Mouse (Mus musculus): ENCODE measurements at regions not wholly inside any gene's neighbourhood (a gene's known extent, or its start where the extent isn't known, plus 50 kb on each side); places are given as distances from the start of the nearest gene placed in this dataset.

DNA sequence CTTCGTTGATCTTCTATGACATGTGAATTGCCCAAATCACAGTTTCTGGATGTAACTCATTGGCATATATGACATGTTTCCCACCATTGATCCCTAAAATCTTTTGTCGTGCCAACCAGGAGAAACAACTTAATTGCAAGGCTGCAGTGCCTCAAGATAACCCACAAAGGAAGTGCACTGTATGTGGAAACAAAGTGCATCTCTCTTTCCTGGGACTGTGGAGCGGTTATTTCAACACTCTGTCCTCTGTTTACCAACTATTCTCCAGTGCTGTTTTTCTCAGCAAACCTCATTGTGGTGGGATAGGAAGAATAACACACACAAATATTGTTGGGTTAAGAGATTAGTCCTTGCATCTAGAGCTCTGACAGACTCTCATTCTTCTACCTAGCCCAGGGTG is 119.8 kb upstream of the Ankrd55 start:
- DNase-seq (ENCODE audit: low spot score): no peak

DNA sequence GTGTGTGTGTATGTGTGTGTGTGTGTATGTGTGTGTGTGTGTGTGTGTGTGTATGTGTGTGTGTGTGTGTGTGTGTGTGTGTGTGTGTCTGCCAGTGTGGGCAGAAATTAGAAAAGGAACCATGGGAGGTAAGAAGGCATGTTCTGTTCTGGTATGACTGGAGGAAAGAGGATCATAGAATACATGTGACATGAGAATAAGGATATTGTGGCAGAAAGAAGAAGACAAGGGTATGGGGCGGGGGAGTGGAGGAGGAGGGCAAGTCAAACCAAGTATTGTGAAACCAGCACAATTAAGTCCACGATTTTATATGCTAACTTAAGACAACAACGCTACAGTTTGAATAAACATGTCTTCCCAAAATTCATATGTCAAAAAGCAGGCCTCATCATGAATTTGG is 117.4 kb upstream of the Ankrd55 start:
- no peak for DNase-seq (ENCODE audit: low spot score)

DNA sequence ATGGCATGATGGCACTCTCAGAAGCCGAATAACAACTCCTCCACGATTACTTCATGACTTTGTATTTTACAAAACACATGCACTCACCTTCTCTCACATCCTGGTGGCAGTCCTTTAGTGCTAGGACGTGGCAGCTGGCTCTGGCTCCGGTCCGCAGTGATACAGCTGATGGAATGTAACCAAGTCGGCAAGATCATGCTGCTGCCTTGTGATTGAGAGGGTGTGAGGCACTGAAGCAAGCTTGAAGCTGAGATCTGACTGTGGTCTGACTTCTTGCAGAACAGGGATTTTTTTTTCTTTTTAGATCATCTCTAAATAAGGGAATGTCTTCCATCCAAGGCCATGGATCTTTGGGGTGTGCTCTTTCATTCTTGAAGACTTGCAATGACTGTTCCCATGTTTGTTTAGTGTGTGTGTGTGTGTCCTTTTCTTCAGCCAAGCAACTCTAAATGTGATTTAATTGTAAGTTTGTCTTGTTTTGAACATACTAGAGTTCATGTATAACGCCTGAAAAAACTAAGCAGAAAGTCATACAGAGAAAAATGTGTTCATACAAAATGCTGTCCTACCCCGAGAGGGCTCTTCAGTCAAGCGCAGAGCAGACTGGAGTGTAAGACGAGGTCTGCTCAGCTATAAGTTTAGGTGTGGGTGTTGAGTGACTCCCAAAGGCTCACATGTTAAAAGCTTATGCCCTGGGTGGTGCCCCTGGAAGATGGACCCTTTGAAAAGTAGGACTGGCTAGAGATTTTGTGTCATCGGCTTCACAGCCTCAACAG is 116.1 kb upstream of the Ankrd55 start:
- DNase-seq (ENCODE audit: low spot score): no peak

DNA sequence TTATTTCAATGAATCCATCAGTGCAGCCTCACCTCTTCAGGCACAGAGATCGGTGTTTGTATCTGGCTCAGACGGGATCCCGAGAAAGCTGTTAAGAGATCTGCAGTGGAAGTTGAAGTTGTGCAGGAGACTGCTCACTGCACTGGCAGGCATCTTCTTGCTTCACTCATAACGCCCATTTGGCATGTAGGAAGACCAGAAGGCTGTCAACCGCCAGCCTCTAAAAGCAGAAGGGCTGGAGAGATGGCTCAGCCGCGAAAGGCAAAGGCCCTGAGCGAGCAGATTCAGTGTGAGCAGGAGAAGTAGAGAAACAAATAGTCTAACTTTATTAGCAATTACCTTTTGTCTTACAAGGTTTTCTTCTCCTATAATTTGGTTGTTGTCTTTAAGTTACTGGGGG is 114.3 kb upstream of the Ankrd55 start:
- no peak for DNase-seq (ENCODE audit: low spot score)

DNA sequence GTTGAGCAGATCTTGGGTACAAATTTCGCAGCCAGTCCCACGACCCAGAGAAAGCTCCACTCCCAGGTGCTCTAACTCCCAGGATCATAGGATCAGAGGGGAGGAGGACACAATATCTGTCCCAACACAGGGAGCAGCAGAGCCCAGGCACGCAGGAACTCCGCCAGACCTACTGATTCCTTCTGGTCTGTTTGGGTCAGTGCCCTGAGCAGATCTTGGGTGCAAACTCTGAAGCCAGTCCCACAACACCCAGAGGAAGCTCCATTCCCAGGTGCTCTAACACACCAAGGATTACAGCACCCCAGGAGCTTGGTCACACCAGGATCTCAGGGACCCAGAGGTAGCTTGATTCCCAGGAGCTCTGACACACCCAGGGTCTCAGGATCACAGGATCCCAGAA is 110.2 kb upstream of the Ankrd55 start:
- DNase-seq (ENCODE audit: low spot score): no peak

DNA sequence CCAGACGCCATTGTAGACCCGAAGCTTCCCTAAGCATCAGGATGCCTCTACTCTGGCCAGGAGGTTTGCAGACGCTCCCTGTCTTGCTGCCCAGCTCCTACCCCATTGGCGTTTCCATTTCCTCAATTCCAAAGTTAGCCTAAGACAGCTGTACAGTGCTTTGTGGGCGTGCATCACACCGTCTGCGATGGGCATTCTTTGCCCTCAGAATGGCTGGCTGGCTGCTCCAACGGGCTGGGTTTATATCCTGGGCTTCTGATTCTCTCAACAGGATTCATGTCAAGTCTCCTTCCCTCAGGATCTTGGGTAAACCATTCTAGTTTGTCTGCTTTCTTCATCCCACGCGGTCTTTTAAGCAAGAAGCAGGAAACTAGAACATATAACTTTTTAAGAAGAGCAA is 104.3 kb upstream of the Ankrd55 start:
- DNase-seq (ENCODE audit: low spot score): no peak

DNA sequence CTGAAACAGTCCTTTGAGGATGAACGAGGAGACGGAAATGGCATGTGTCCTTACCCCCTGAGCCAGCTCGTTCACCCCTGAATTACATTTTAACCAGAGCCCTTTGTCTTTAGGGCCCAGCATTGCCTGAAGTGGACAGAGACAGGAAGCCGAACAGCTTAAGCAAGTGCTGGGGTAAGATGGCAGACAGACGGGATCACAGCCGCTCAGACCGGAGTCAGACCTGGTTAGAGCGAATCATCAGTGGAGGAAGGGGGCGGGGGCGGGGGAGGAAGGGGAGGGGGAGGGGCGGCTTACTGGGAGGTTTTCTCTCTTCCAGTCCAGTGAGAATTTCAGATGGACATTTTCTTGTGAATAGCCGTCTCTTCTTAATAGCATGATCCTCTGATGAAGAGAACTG is 103.1 kb upstream of the Ankrd55 start:
- no peak for DNase-seq (ENCODE audit: low spot score)

DNA sequence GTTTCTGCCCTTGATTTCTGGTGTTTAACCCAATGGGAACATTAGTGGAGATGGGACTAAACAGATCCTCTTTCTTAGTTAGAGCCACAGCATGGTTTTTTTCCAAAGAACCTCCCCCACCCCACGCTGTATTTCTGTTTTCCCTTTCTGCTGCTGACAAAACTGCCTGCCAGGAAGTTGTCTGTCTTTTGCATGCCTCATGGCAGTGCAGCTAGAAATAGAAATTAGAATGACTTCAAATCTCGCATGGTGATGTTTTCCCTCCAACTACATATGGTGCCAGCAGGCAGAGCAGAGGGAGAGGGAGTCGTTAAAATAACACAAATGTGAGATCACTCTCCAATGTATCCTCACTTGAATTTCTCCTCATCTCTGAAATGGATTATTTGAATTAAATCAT is 101.0 kb upstream of the Ankrd55 start:
- no peak for DNase-seq (ENCODE audit: low spot score)

DNA sequence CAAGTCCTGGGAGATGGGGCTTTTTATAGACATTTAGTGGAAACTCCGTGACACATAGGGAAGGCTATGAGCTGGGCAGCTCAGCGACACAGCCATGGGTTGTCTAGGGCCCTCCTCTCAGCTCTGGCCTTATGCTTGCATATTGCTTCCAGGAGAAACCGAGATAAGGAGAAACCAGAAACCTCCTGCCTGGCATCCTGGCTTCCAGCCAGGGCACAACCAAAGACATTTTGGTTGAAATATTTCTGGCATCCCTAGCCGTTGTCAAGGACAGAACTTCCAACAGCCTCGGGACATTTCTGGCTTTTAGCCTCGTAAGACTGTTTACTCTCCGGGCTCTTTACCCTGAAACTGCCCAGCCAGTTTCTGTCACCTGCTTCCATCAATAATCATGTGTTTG is 99.9 kb upstream of the Ankrd55 start:
- no peak for DNase-seq (ENCODE audit: low spot score)

DNA sequence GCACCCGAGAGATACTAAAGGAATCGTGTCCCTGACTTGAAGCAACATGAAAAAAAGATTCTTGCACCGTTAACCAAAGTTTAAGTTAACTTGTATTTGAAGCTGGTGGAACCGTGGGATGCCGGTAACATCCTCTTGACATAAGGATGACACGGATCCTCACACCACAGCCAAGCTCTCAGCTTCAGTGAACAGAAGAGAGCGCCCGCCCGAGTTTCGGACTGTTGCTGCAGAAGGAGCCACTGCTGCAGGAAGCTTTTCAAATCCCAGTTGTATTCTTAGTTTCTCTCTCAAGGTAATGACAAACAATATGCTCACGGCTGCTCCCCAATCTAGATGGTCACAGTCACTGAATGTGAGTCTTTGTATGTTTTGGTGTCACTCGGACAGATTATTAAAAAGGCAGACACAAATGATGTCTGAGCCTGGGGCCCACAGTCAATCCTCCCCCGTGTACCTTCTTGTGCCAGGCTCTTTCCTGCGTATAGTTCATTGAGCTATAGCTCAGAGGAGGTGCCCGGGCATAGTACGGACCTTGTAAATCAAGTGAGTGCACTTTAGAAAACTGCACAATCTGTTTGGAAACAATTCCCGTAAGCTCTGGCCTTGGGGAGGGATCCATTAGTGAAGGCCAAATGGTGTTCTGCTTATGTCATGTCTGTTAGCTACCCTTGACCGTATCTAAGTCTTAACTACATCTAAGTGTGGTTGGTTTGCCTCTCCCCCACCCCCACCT is 99.3 kb upstream of the Ankrd55 start:
- no peak for DNase-seq (ENCODE audit: low spot score)

DNA sequence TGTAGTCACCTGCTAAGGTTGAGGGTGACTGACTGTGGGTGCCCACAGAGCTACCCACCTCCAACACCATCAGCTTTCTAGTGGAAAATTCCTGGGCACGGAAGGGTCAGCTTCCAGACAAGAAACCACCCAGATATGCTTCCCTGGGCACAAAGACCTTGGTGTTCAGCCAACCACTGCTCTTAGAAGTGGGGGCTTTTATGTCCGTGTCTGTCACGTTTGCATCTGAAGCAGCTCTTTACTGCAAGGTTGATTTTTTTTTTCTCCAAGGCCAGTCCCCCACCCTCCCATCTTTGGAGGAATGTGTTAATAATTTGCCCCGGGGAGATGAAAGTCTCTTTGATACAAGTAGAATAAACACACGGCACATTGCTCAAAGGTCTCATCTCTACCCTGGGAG is 98.6 kb upstream of the Ankrd55 start:
- no peak for DNase-seq (ENCODE audit: low spot score)

DNA sequence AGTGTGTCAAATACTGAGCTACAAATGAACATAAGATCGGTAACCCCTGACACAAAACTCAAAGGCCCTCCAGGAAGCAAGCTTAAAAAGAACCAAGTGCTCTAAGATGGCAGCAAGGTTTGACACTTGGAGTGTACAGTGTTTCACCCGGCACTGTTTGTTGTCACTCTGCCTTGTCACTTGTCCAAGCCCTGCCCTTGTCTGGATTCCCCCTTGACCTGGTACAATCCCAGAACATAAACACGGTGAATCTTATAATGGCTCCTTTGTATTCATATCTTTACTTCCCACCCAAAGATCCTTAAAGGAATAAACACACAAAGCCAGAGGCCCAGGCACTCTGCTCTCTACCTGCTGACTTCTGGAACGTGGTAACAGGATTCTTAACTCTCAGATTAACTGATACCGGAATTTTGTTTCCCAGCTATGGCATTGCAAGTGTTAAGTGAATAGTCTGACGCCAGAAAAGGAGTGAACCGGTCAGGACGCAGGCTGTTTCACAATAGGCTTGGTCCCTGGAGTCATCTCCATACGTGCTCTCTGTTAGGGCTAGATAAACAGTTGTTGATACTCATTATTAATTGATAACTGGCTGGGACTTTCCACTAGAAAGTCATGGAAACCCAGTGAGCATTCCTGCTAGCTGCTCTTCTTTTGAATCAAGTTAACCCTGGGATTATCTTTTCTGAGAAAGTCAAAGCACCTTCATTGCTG is 95.9 kb upstream of the Ankrd55 start:
- DNase-seq (ENCODE audit: low spot score): no peak

DNA sequence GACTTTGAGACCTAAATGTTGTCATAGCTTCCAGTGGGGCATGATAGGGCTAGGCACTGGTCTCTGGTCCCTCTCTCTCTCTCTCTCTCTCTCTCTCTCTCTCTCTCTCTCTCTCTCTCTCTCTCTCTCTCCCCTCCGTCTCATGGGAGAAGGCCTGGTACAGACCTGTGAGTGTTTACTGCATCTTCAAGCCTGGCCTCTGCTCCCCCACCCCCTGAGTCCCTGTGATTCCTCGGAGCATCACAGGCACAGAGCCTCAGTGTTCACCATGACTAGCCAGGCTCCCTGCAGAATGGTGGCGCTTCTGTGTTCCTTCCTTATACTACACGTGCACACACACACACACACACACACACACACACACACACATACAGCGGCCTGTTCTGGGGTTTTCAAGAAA is 94.6 kb upstream of the Ankrd55 start:
- DNase-seq (ENCODE audit: low spot score): no peak

DNA sequence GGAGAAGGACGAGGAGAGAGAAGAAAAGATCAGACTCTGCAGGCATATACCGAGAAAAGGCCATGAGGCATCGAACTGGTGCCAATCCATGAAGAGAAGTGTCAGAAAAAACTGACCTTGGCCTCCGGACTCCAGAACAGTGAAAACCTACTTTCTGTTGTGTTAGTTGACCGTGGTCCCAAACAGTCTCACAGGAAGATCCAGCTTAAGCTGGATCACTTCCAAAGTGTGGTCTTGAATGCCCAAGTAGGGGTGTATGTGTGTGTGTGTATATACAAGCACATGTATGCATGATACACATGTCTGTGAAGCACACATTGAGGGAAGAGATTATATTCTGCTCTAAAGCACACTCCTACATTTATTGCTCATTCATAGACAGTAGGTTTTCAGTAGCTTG is 93.3 kb upstream of the Ankrd55 start:
- DNase-seq (ENCODE audit: low spot score): no peak

DNA sequence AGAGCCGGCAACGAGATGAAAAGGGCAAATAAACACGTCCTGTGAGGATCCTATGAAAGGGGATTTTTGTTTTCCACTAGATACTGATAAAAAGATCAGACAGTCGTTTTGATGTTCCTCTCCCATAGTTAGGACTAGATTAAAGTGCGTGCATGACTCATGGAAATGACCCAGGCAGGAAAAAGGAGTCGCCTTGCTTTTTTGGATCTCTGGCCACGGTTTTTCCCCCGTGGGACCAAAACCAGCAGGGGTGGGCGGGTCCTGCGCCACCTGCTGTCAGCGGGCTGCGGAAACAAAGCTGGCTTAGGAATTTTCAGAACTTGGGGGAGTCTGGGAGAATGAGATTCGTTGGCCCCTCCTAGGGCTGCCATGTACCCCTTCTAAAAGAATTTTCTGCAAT is 91.5 kb upstream of the Ankrd55 start:
- DNase-seq (ENCODE audit: low spot score): peak; percentile 42

DNA sequence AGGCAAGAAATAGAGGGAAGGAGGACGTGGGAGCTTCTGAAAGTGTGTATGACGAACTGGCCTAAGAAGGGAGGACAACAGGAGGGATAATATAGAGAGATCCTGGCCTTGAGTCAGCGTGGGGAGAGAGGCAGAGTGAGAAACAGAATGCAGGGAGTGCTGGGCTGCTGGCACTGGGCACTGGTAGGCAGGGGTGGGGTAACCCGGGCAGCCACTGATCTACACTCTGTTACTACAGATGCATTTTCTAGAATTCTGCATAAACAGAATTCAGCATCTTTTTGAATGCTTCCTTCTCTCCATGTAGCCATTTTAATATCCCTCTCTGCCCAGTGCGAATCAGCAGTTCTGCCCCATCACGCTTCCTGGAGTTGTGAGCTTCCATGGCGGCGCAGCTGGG is 84.5 kb upstream of the Ankrd55 start:
- no peak for DNase-seq (ENCODE audit: low spot score)

DNA sequence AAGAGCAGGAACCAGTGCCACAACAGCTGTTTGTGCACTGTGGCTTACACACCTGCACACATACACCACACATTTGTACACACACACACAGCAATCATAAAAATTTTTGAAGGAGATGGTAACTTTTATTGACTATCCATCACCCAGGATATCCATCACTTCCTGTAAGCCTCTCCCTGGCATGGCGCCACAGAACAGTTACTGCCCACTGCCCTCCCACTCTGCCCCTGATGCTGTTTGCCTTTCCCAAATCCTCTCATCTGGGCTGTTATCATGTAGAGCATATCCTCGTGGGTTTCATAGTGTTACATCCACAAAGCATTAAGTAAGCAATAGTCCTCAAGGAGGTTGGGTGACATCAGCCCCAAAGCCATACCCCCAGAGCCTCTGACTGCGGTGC is 84.0 kb upstream of the Ankrd55 start:
- DNase-seq (ENCODE audit: low spot score): no peak

DNA sequence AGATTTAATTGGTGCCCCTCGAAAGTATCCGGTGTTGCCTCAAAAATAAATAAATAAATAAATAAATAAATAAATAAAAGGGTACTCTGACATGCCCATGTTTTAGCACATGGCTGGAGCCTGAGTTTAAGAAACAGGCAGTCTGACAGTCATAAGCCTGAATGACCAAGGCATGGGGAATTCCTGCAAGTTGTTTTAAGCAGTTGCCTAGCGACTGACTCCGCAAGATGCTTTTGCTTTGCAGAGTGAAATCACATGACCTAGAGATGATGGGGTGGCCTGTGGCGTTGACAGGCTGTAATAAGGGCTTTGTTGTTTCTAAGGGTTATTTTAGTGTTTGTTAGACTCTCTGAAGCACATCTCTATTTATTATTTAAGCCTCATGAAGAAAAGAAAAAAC is 83.4 kb upstream of the Ankrd55 start:
- no peak for DNase-seq (ENCODE audit: low spot score)

DNA sequence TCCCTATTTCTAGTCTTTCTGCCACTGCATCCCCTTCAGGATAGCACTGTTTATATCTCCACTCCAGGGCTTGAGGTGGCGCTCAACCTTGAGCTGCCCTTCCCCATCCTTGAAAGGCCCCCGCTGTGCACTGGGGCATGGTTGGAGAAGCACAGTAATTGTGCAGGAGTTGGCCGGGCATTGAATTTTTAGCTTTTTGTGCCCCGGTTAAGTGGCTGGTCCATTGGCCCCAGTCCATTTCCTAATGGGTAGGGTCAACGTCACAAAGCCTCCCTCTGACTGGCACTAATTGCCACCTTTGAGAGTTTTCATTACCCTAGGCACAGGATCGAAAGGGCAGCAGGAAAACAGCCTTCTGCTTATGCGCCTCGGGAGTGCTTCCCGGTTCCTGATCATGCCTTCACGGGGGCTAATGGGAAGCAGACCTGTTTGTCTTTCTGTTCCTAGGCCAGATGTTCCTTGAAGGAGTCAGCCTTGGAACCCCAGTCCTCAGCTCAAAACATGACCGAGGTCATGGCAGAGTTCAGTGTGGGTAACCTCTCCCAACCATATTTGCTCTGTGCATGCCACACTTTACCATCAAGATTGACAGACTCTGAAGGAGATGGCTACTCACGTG is 80.5 kb upstream of the Ankrd55 start:
- DNase-seq (ENCODE audit: low spot score): no peak

DNA sequence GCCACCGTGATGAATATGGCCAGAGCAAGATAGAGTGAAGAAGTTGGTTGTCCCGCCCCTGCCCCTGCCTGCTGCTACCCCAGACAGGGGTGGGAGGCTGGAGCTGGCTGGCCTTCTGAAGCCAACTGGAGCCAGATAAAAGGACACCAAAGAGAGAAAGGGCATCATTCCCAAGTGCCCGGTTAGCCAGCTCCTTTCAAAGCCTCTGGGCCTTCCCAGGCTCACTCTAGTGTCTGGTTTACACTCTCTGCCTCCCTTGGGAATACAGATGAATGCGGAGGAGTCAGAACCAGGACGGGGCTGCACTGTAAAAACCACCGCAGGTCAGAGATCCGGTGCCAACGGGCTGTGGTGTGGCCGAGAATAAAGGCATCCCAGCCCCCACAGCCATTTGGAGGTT is 76.4 kb upstream of the Ankrd55 start:
- no peak for DNase-seq (ENCODE audit: low spot score)

DNA sequence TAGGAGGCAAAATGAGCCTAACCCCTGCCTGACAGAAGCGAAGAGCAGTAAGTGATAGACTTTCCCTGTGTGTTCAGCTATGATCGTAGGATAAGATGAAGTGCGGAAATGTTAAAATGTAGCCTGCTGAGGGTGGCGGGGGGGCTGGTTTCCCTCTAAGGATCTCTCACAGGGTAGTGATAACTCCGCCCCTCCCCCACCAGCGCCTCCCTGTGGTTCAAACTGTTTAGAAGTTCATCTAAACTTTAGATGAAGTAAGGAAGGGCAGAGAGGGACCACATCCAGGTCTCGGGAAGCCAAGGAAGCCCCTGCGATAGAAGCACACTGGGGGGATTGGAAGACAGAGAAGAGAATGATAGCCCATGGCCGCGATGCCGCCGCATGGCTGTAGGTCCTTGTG is 75.9 kb upstream of the Ankrd55 start:
- DNase-seq (ENCODE audit: low spot score): no peak

DNA sequence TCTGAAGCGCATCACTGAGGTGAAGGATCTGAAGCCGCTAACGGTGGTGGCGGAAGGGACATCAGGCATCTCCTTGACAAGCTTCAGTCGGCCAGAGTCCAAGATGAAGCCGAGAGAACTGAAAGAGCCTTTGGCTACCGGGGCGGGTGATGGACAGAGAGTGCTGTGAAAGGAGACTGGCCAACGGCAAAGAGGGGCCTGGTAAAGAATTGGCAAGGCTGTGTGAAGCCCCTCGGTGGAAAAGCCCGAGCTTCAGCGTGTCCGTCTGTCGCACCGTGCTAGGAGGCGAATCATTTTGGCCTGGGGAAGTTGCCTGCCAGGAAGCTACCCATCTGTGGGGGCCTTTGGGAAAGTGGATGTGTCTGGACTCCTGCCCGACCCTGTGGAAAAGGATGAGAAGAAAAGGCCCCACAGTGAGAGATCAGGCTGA is 74.6 kb upstream of the Ankrd55 start:
- no peak for DNase-seq (ENCODE audit: low spot score)

DNA sequence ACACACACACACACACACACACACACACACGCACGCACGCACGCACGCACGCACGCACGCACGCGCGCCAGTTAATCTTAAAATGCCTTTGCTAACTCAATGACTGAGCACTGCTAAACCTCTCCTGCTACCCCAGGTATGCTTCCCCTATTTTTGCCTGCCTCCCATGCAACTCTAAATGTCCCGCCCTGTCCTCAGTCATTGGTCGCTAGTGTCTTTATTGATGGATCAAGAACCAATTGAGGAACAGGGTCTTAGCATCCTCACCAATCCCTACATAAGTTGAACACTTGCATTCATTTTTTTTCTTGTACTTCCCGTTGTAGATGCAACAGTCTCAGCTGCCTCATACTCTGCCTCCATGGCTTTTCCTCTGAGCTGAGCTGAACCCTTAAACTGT is 72.2 kb upstream of the Ankrd55 start:
- DNase-seq (ENCODE audit: low spot score): no peak
